Mouse (Mus musculus): ENCODE measurements around the gene Tmem63b.

DNA sequence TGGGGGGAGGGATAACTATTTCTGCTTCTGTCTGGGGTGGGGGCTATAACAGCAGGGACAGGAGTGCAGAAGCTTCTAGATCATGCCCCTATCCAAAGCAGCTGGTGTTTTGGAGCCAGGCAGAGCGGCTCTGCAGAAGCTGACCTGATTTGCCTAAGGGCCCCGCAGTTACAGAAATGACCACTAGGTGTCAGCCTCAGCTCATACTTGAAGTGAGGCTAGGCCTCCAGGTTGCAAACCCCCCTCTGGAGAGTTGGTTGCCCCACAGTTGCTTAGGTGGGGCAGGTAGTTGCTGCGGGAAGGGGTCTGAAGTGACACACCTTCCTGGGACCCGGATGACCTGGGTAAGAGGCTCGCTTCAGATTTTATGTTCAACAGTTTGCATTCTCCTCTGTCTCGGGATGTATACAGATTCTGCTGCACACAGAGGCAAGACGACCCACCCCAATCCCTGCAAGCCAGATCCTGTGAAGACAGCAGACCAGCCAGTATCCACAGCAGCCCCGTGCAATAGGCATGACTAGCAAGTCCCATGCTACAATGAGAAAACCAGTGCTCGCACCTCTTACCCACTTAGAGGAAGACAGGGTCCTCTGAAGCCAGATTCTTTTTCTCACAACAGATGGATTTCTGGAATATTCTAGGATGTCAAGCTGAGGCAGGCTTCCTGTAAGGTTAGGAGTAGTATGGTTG lies 44.6 kb upstream of the Tmem63b start:
- no peak for TF ChIP-seq MAFK (IDR thresholded peaks at IDR 0.05; ENCODE audit: insufficient read depth, low read depth, low read length)
- TF ChIP-seq ZC3H11A (IDR thresholded peaks at IDR 0.05; ENCODE audit: borderline replicate concordance, low read depth, low read length), result peak; percentile 97
- TF ChIP-seq CHD2 (IDR thresholded peaks at IDR 0.05; ENCODE audit: low read depth, low read length), result no peak

Data from ES-E14 (cell line).